Mouse (Mus musculus): ENCODE measurements around the gene Gm5930. TPM values are rescaled to one million over a fixed set of nuclear protein-coding genes. Genes with fewer than 3 reads are reported as not detected.

Gm5930 gene
- polyA plus RNA-seq (2012) = not detected in 2 replicates

DNA sequence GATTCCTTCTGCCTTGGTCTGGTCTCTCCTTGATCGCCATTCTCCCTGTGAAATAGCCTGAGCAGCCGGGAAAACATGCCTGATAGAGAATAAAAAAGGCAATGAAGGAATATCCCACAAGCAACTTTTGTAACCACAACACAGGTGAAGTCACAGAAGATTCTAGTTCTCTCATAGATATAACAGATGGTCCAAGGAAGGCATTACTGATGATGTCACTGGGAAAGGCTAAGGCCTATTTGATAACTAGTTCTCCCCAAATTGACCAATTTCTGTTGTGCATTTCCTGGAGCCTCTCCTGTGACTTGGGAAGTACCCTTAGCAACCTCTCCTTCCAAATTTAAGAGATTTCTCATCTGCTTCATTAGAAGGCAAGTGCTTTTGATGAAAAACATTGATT, at the start of gene Gm5930:
TSS of gene Gm5930 (minus strand) at position 101 of the 400 bp plus-strand sequence.

GRCm38 (mm10) chr14:44365057-44365456, 26.7 kb upstream of the Gm5930 start, which contains the start of gene Gm8229:
Gene Gm8229 (plus strand): TSS chr14:44365357.

GRCm38 (mm10) chr14:44285280-44285679, 53.1 kb downstream of the Gm5930 start, which contains the start of gene Gm8220:
Gene Gm8220 (plus strand): TSS chr14:44285580.

Other genes starting within 250 kb of the Gm5930 start
- gene Ear2, start 235.9 kb downstream of the Gm5930 start, polyA plus RNA-seq (2012) = 0.19 and 1.2 TPM in 2 replicates
- gene Gm3327, start 214.7 kb downstream of the Gm5930 start, polyA plus RNA-seq (2012) = not detected in 2 replicates
- not detected in 2 replicates for gene Gm8212, start 140.9 kb downstream of the Gm5930 start, polyA plus RNA-seq (2012)
- not detected in 2 replicates for gene 4930503E14Rik, start 125.3 kb downstream of the Gm5930 start, polyA plus RNA-seq (2012)
- not detected in 2 replicates for gene Gm8220, start 53.0 kb downstream of the Gm5930 start, polyA plus RNA-seq (2012)
- gene Gm8229, start 26.8 kb upstream of the Gm5930 start, polyA plus RNA-seq (2012) = not detected in 2 replicates
- not detected in 2 replicates for gene Gm3371, start 72.1 kb upstream of the Gm5930 start, polyA plus RNA-seq (2012)
- gene Gm8232, start 95.1 kb upstream of the Gm5930 start, polyA plus RNA-seq (2012) = not detected in 2 replicates
- not detected in 2 replicates for gene BC061237, start 153.9 kb upstream of the Gm5930 start, polyA plus RNA-seq (2012)
- gene Gm17093, start 179.7 kb upstream of the Gm5930 start, polyA plus RNA-seq (2012) = not detected in 2 replicates
- gene Gm8247, start 244.6 kb upstream of the Gm5930 start, polyA plus RNA-seq (2012) = not detected in 2 replicates

All from megakaryocyte-erythroid progenitor cell, adult 5 weeks (primary cell).